Mouse (Mus musculus) naive thymus-derived CD4-positive, alpha-beta T cell, adult 2 months (primary cell): Measurements from ENCODE around the gene Tsga10ip.

Experiments
- DNase-seq: peaks from one replicate; pipeline ENCODE4 v3.0.0-alpha.2; 2011; ENCODE audit warnings: low read depth

Tsga10ip gene

GRCm38 (mm10) chr19:5402293-5402692, at the start of gene Tsga10ip:
Gene Tsga10ip (minus strand): TSS chr19:5402526.
- DNase-seq, result no peak

- no peak for DNase-seq
These were observed 49.4 kb upstream of the Tsga10ip start for GRCm38 (mm10) chr19:5451766-5452165.

GRCm38 (mm10) chr19:5449673-5450072, 47.3 kb upstream of the Tsga10ip start:
- DNase-seq, result no peak

- peak; percentile 47 for DNase-seq
These were observed 46.2 kb upstream of the Tsga10ip start for GRCm38 (mm10) chr19:5448354-5449150.

GRCm38 (mm10) chr19:5447515-5448353, 45.4 kb upstream of the Tsga10ip start, which contains the start of gene Fosl1:
Gene Fosl1 (plus strand): TSS chr19:5447547.
- DNase-seq, result peak; percentile 92

- no peak for DNase-seq
These were observed 43.4 kb upstream of the Tsga10ip start for GRCm38 (mm10) chr19:5445747-5446146.

GRCm38 (mm10) chr19:5444954-5445353, 42.6 kb upstream of the Tsga10ip start:
- DNase-seq, result no peak

GRCm38 (mm10) chr19:5444371-5444908, 42.1 kb upstream of the Tsga10ip start:
- DNase-seq, result no peak

- no peak for DNase-seq
These were observed 31.6 kb upstream of the Tsga10ip start for GRCm38 (mm10) chr19:5433951-5434350.

GRCm38 (mm10) chr19:5432992-5433852, 30.9 kb upstream of the Tsga10ip start:
- peak; percentile 80 for DNase-seq

- no peak for DNase-seq
These were observed 29.7 kb upstream of the Tsga10ip start for GRCm38 (mm10) chr19:5431911-5432464.

- DNase-seq, result no peak
These were observed 28.1 kb upstream of the Tsga10ip start for GRCm38 (mm10) chr19:5430408-5430807.

GRCm38 (mm10) chr19:5429806-5430205, 27.5 kb upstream of the Tsga10ip start:
- DNase-seq, result no peak

GRCm38 (mm10) chr19:5429219-5429618, 26.9 kb upstream of the Tsga10ip start:
- DNase-seq, result no peak

- peak; percentile 69 for DNase-seq
These were observed 25.8 kb upstream of the Tsga10ip start for GRCm38 (mm10) chr19:5428083-5428482.

- no peak for DNase-seq
These were observed 24.4 kb upstream of the Tsga10ip start for GRCm38 (mm10) chr19:5426640-5427290.

GRCm38 (mm10) chr19:5425906-5426565, 23.7 kb upstream of the Tsga10ip start:
- DNase-seq, result no peak

- DNase-seq, result peak; percentile 97
These were observed 22.7 kb upstream of the Tsga10ip start, which contains the start of the genes Drap1 and AI837181 for GRCm38 (mm10) chr19:5424782-5425741. Gene Drap1 (minus strand): TSS chr19:5424979. Gene AI837181 (plus strand): TSS chr19:5425144.
